Mouse (Mus musculus) subcutaneous adipose tissue, adult 2 months (tissue): ENCODE results near the gene Gm21117. TPM values are rescaled to one million over a fixed set of nuclear protein-coding genes. Genes with fewer than 3 reads are reported as not detected.

ENCODE experiments used
- polyA plus RNA-seq: library from polyadenylated mRNA; depleted of rRNA; stranded (reverse); fragments of >200 nt; gene quantifications from 2 replicates; pipeline ENCODE4 v1.2.3, GENCODE M21; 2012; ENCODE audit warnings: low replicate concordance; rRNA removed

Gm21117 gene
- polyA plus RNA-seq = not detected in 2 replicates

DNA sequence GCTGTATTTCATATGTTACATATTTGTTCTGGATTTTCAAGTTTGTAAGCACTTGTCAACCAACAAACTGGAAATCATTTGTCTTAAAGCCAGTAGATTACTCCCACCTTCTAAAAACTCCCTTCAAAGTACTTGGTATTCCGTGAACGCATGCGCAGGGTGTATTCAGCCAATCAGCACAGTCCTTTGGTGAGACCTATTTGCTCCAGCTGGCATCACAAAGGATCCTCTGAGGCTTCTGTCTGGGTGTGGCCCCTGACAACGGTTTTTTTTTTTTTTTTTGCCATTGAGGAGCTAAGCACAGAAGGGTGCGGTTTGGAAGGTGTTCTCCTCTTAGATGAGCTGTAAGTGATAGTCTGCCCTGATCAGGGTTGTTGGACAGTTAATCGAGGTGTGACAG, at the start of gene Gm21117:
TSS of gene Gm21117 (plus strand) at position 301 of the 400 bp plus-strand sequence.

